Mouse (Mus musculus): ENCODE measurements around the gene Hfe2. TPM values are rescaled to one million over a fixed set of nuclear protein-coding genes. Genes with fewer than 3 reads are reported as not detected.
"Not testable (repeated sequence)": the region's sequence is repeated elsewhere in the genome, so short reads cannot be mapped to it uniquely, and the experiment has no call there.

Gene Hfe2
- 6.9 TPM in 1 of 2 replicates, not detected in the other for total RNA-seq (2021)
- long read RNA-seq, experiment 1 = 0 reads
- long read RNA-seq, experiment 2, partial matches to known transcripts = 0 of 4 reads
- long read RNA-seq, experiment 2, other reads (novel, unspliced or antisense) = 3 of 4 reads

GRCm38 (mm10) chr3:96524914-96525313, at the start of gene Hfe2:
Gene Hfe2 (plus strand): TSS chr3:96525172.
- no peak for DNase-seq

- DNase-seq = no peak
Observed at GRCm38 (mm10) chr3:96477084-96477483, 47.9 kb upstream of the Hfe2 start.

DNA sequence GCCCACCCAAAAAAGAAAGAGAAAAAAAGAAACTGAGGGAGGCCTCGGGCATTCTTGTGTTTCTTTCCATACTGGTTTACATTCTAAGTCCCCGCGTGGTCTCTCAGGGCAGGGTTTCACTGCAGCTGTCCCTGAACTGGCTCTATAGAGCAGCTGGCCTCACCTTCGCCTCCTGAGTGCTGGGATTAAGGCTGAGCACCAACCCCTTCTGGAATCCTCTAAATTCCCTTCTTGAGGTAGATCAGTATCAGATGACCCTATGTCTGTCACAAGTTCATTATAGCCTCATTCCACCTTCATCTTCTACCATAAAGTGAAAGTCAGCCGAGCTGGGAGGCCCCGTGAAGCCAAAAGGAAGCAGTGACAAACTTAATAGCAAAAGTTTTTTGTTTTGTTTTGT, 47.4 kb upstream of the Hfe2 start:
- DNase-seq = no peak

GRCm38 (mm10) chr3:96479249-96479648, 45.7 kb upstream of the Hfe2 start:
- DNase-seq = no peak

- no peak for DNase-seq
Observed at GRCm38 (mm10) chr3:96480684-96481270, 44.2 kb upstream of the Hfe2 start.

DNA sequence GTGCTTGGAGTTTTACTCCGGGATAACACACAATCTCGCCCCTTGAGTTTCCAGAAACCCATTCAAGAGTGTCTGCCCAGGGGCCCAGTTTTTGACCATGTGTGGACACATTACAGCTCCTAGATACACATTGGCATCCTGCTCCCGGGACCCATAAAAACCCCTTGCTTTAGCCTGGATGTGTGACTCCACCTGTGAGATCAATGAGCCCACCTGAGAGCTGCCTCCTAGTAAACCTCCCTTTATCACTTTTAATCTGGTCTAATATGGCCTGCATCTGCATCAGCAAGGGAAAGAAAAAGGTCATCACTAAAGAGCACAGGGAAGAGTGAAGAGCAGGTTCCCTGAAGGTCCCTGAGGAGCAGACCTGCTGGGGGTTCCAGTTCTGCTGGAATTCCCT, 43.1 kb upstream of the Hfe2 start:
- DNase-seq = no peak

GRCm38 (mm10) chr3:96482451-96482850, 42.5 kb upstream of the Hfe2 start:
- no peak for DNase-seq

GRCm38 (mm10) chr3:96483044-96483443, 41.9 kb upstream of the Hfe2 start:
- not testable (repeated sequence) for DNase-seq

- DNase-seq = no peak
Observed at GRCm38 (mm10) chr3:96483946-96484345, 41.0 kb upstream of the Hfe2 start.

DNA sequence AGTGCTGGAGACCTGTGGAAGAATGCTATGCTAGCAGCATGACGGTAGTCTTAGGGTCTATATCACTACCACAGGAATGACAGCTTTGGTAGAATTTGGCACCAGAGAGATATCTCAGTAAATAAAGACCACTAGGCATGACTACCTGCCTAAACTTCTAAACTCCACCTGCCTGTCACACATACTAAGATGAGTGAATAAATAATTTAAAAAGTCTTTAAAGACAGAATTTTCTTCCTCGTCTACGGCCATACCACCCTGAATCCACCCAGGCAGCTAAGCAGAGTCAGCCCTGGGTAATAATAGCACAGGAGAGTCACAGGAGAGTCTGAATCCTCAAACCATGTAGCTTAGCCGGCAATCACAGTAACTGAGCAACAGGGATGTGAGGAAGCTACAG, 40.1 kb upstream of the Hfe2 start:
- DNase-seq = no peak

DNA sequence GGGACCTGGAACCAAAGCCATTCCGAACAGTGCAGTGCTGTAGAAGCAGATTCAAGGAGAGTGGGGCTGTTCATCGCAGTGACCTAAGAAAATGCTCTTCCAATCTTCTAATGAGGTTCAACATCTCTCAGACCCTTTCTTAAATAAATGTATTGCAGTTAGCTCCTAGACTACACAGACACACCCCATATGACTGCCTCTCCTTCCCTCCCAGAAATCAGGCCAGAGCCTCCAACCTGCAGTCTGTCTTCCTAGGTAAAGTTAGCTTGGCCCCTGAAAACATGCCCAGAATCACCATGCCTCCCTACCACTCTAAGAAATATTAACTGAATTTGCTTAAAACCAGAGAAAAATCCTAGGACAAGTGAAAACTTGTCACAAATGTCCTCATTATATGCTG, 39.6 kb upstream of the Hfe2 start:
- no peak for DNase-seq

- DNase-seq = not testable (repeated sequence)
Observed at GRCm38 (mm10) chr3:96486064-96486827, 38.7 kb upstream of the Hfe2 start.

DNA sequence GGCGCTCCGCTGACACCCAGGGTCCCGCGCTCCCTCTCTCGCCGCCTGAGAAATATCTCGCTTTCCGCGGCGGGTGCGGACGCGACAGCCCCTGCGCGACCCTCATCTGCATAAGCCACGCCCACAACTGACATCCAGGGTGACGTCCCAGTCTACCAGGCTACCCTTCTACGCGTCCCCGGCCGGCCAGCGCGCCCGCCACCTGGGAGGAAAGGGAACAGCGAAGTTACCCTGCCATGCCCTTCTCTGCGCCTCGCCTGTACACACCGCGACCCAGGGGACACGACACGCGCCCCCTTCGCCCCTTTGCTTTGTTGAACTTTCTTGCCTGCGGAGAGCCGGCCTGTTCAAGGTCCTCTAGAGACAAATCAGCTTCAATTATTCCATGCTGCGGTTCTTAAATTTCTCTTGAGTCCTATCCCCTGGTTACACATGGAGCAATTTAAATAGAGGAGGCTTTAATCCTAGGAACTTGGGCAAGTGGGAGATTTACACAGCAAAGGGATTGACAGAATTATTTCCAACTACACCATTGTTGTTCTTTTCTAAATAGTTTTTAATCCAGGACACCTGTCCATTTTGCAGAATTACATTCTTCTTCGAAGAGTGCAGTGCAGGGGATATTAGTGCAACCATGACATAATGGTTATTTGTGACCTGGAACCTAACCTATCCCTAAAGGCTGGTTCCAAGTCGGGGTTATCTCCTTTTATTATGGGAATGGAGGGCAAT, 38.0 kb upstream of the Hfe2 start:
- DNase-seq = not testable (repeated sequence)

DNA sequence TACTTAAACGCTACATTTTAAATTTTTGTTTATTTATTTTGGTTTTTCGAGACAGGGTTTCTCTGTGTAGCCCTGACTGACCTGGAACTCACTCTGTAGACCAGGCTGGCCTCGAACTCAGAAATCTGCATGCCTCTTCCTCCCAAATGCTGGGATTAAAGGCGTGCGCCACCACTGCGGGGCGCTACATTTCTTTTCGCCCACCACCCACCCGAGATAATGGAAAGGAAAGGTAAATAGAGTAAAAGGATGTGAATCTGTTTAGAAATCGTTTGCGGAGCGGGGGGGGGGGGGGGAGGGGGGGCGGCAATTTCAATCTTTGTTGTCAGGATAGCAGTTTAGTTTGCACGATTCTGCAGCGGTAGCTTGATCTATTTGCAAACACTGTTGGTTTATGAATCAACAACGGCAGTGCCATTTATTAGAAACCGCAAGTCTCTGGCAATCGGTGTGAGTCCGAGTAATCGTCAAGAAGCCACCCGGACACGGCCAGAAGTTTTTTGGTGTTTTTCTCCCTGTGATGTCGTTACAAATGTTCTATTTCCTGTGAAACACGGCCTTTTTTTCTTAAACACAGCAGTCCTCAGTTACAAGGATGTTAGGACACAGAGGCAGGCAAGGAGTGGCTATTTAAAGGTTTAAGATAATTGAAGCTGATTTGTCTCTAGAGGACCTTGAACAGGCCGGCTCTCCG, 37.2 kb upstream of the Hfe2 start:
- DNase-seq = peak; percentile 56

DNA sequence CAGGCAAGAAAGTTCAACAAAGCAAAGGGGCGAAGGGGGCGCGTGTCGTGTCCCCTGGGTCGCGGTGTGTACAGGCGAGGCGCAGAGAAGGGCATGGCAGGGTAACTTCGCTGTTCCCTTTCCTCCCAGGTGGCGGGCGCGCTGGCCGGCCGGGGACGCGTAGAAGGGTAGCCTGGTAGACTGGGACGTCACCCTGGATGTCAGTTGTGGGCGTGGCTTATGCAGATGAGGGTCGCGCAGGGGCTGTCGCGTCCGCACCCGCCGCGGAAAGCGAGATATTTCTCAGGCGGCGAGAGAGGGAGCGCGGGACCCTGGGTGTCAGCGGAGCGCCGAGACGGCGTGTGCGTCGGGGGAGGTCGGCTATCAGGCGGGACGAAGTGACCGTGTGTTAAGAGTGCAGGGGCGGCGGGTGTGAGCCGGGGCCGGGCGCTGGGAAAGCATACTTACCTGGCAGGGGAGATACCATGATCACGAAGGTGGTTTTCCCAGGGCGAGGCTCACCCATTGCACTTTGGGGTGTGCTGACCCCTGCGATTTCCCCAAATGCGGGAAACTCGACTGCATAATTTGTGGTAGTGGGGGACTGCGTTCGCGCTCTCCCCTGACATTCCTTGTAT, 36.6 kb upstream of the Hfe2 start:
- not testable (repeated sequence) for DNase-seq

DNA sequence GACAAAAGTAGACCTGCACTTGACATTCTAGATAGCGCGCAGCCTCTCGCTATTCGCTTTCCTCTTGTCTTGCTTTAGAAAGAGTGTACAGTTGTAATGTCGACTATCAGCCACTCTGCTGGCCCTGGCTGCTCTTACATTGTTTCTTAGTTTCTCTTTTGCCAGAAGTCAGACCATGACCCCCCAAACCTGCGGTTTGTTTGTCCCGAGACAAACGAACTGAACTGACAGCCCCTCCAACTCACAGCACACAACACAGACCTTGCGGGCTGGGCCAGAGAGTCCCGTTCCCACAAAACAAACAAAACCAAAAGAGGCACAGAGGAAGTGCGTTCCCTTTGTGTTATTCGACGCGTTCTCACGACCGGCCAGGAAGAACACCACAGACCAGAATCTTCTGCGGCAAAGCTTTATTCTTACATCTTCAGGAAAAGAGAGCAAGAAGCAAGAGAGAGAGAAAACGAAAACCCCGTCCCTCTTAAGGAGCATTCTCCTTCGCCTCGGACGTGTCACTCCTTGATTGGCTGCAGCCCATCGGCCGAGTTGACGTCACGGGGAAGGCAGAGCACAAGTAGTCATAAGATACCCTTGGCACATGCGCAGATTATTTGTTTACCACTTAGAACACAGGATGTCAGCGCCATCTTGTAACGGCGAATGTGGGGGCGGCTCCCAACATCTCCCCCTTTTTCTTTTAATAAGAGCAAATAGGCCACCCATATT, 35.9 kb upstream of the Hfe2 start:
- not testable (repeated sequence) for DNase-seq

DNA sequence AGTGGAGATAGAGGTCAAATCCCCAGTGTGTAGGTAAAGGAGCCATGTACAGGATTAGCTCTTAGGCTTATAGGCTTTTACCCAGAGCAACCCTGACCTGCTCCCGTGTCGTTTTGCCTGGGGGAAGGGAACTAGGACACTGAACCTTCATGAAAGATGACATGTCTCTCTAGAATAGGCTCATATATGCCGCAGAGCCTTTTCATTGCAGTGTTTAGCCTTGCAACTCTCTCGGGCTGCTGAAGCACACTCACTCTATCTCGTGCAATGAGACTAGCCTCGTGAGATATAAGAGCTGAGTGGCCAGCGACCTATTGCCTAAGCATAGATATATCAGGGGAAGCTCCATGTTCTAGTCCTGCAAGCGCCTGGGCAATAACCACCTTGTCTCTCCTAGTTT, 35.3 kb upstream of the Hfe2 start:
- DNase-seq = not testable (repeated sequence)

GRCm38 (mm10) chr3:96494456-96494855, 30.5 kb upstream of the Hfe2 start:
- not testable (repeated sequence) for DNase-seq

GRCm38 (mm10) chr3:96494912-96495311, 30.1 kb upstream of the Hfe2 start:
- DNase-seq = no peak

DNA sequence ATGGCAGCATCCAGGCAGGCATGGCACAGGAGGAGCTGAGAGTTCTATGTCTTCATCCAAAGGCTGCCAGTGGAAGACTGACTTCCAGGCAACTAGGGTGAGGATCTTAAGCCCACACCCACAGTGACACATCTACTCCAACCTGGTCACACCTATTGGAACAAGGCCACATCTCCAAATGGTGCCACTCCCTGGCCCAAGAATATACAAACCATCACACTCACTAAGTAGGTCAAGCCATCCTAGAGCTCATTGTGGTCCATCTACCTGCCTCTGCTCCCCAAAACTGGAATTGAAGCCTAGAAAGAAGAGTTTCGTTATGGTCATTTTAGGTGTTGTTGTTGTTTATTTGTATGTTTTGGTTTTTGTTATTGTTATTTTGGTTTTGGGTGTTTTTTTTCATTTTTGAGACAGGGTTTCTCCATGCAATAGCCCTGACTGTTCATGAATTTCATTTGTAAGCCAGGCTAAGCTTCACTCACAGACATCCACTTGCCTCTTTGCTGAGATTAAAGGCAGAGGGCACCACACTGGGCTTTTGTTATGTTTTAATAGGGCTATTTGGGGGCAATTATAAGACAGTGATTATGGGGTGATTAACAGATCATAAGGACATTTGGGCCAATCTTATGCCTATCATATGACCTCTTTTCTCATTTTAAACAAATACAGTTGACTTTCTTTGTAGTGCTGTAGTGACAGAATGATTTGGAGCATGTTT, 29.3 kb upstream of the Hfe2 start:
- DNase-seq = no peak

GRCm38 (mm10) chr3:96496216-96496615, 28.8 kb upstream of the Hfe2 start:
- DNase-seq = no peak
